Mouse (Mus musculus) intestine, postnatal 0 days (tissue): ENCODE data around the gene Apold1. TPM values are rescaled to one million over a fixed set of nuclear protein-coding genes. Genes with fewer than 3 reads are reported as not detected.

Experiments
- ATAC-seq: fragments of 200-750 bp; cut with Nextera tagmentation; 2 replicates; pipeline ENCODE4 v1.8.0; 2017; ENCODE audit warnings: mild to moderate bottlenecking, moderate TSS enrichment, moderate library complexity
- H3K27ac ChIP-seq: fragments of 300-500 bp; sonication (generic); 2 replicates; pipeline ENCODE4 v1.5.1; 2014; ENCODE audit warnings: mild to moderate bottlenecking, low read depth, low read length, moderate library complexity
- H3K27me3 ChIP-seq: fragments of 300-500 bp; sonication (generic); replicated peaks from 2 replicates; pipeline ENCODE4 v1.6.1; 2014; ENCODE audit warnings: low read length, mixed read lengths; ENCODE audit not compliant: control insufficient read depth, insufficient read depth
- H3K36me3 ChIP-seq: fragments of 300-500 bp; sonication (generic); 2 replicates; pipeline ENCODE4 v1.6.1; 2014; ENCODE audit warnings: mild to moderate bottlenecking, moderate library complexity; ENCODE audit not compliant: control insufficient read depth, insufficient read depth
- H3K4me1 ChIP-seq: fragments of 300-500 bp; sonication (generic); replicated peaks from 2 replicates; pipeline ENCODE4 v1.6.1; 2014; ENCODE audit warnings: antibody characterized with exemption, low read length, mixed read lengths; ENCODE audit not compliant: control insufficient read depth, insufficient read depth
- H3K4me2 ChIP-seq: fragments of 300-500 bp; sonication (generic); replicated peaks from 2 replicates; pipeline ENCODE4 v1.6.1; 2014; ENCODE audit warnings: low read depth, mild to moderate bottlenecking, moderate library complexity
- H3K4me3 ChIP-seq: fragments of 300-500 bp; sonication (generic); 2 replicates; pipeline ENCODE4 v1.5.1; 2014; ENCODE audit warnings: low read depth, low read length
- H3K9ac ChIP-seq: fragments of 300-500 bp; sonication (generic); 2 replicates; pipeline ENCODE4 v1.6.1; 2014; ENCODE audit warnings: mild to moderate bottlenecking, low read depth, low read length
- H3K9me3 ChIP-seq: fragments of 300-500 bp; sonication (generic); 2 replicates; pipeline ENCODE4 v1.6.1; 2016; ENCODE audit warnings: mixed run types; ENCODE audit not compliant: control insufficient read depth
- CTCF ChIP-seq: sonication (generic); IDR thresholded peaks from 2 replicates; pipeline ENCODE4 v1.5.1; 2016; ENCODE audit warnings: low read depth, mild to moderate bottlenecking, control low read depth, antibody characterized with exemption, moderate library complexity
- WGBS: fragments of 180-500 bp; shearing (Covaris S2); extraction: QIAGEN DNeasy Blood & Tissue Kit; methylation state at CpG from one replicate; pipeline ENCODE4 v1.1.7; 2014; 5-methylcytosine and 5-hydroxymethylcytosine counted together
- polyA plus RNA-seq: library from polyadenylated mRNA; unstranded; fragments of >200 nt; fragmentation: Nextera tagmentation; extraction: Ambion mirVana; gene quantifications from 2 replicates; pipeline ENCODE4 v1.2.1, GENCODE M21; 2015

The Apold1 gene
- polyA plus RNA-seq, 1 experiment from 2014 or later = 2.2 TPM

DNA sequence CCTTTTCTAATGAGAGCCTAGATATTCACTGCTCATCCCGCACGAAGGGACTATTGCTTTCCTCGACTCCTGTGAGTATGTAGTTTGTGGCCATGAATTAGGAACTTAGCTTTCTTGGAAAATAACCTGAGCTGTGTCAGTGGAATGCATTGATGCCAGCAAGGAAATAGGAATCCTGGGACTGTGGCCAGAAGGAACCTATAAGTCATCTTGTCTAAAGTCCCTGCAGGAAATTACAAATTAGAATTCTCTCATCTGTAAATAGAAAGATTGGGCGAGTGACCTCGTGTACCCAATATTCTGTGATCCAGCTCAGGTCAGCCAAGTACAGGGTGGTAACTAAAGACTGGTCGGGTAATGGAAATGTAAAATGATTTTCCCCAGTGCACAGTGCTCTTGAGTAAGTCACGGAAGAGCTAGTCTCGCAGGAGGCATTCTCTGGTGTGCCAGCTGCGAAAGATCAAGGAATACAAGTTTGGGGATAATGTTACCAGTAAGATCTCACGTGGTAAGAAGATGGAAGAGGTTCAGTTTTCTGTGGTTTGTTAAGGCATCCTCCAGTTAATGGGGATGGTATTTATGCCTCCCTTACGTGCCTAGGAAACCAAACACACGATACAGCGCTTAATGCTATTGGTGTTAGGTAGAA lies 37.6 kb upstream of the Apold1 start:
- Histone ChIP-seq H3K9me3 (no peaks in the 10 kb centered on the region), H3K4me3 (no peak overlapping the region), H3K4me2 (no peak overlapping the region), H3K4me1 (0 out of 2 replicates have a peak, but pooled peaks cover 2% of the 10 kb centered on the region), H3K36me3 (0 out of 2 replicates have a peak, but pooled peaks cover 7% of the 10 kb centered on the region), H3K27me3 (no peaks in the 10 kb centered on the region), H3K27ac (no peak overlapping the region), H3K9ac (no peak overlapping the region)
- no peak for TF ChIP-seq CTCF
- no peak for ATAC-seq
- 81% methylated on average over 13 of the region's 13 CpGs for WGBS

DNA sequence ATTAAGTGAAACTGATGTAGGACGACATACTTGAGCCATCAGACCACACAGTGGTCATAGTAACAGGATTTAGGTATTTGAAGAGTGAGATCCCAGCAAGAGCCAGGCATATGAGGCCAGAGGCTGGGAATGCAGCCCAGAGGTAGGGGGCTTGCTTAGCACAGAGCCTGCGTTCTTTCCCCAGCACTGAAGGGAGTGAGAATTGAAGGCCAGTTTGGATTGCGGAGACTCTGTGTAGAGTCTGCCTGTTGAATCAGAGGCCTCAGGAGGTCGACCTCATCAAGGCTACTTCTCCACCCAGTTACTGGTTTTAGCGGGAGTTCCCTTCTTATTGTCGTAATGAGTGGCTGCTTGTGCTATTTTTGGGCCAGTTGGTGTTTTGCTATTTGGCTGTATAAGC lies 35.5 kb upstream of the Apold1 start:
- no peak overlapping the region for H3K27ac ChIP-seq
- no peak for TF ChIP-seq CTCF
- WGBS = 60% methylated on average over 6 of the region's 6 CpGs
- H3K4me2 ChIP-seq = no peak overlapping the region
- H3K27me3 ChIP-seq = no peaks in the 10 kb centered on the region
- peaks cover 7% of the 10 kb centered on the region; the same call in 1 of the 2 replicates for H3K36me3 ChIP-seq
- no peak overlapping the region for H3K4me3 ChIP-seq
- ATAC-seq = no peak
- no peaks in the 10 kb centered on the region for H3K9me3 ChIP-seq
- no peak overlapping the region for H3K9ac ChIP-seq
- H3K4me1 ChIP-seq = 0 out of 2 replicates have a peak, but pooled peaks cover 2% of the 10 kb centered on the region

DNA sequence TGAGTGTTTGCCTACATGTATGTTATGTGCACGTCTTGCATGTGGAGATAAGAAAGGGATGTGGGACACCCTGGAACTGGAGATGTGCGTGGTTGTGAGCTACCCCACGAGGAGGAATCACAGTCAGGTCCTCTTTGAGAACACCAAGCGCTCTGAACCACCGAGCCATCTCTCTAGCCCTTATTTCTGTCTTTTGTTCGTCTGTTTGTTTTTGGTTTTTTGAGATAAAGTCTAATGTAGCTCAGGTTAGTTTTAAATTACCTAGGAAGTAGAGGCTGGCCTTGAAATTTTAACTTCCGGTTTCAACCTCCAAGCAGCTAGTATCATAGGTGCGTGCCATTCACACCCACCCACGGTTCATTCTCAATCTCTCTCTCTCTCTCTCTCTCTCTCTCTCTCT lies 34.7 kb upstream of the Apold1 start:
- 0 out of 2 replicates have a peak, but pooled peaks cover 2% of the 10 kb centered on the region for H3K4me1 ChIP-seq
- no peaks in the 10 kb centered on the region for H3K27me3 ChIP-seq
- no peak overlapping the region for H3K27ac ChIP-seq
- H3K36me3 ChIP-seq = no peaks in the 10 kb centered on the region; the same call in 1 of the 2 replicates
- no peaks in the 10 kb centered on the region for H3K9me3 ChIP-seq
- H3K4me2 ChIP-seq = no peak overlapping the region; the same call in 1 of the 2 replicates
- no peak overlapping the region for H3K4me3 ChIP-seq
- no peak for ATAC-seq
- 73% methylated on average over 9 of the region's 9 CpGs for WGBS
- no peak for TF ChIP-seq CTCF
- no peak overlapping the region for H3K9ac ChIP-seq

GRCm38 (mm10) chr6:134947311-134948087 lies 34.0 kb upstream of the Apold1 start:
- WGBS = 48% methylated on average over 13 of the region's 13 CpGs
- no peak for ATAC-seq
- TF ChIP-seq CTCF = peak; percentile 77
- no peaks in the 10 kb centered on the region for H3K27me3 ChIP-seq
- no peak overlapping the region for H3K4me3 ChIP-seq
- no peak overlapping the region for H3K9ac ChIP-seq
- H3K27ac ChIP-seq = no peak overlapping the region
- H3K4me2 ChIP-seq = no peak overlapping the region; the same call in 1 of the 2 replicates
- no peaks in the 10 kb centered on the region for H3K4me1 ChIP-seq
- H3K36me3 ChIP-seq = no peaks in the 10 kb centered on the region; the same call in 1 of the 2 replicates
- no peaks in the 10 kb centered on the region for H3K9me3 ChIP-seq

DNA sequence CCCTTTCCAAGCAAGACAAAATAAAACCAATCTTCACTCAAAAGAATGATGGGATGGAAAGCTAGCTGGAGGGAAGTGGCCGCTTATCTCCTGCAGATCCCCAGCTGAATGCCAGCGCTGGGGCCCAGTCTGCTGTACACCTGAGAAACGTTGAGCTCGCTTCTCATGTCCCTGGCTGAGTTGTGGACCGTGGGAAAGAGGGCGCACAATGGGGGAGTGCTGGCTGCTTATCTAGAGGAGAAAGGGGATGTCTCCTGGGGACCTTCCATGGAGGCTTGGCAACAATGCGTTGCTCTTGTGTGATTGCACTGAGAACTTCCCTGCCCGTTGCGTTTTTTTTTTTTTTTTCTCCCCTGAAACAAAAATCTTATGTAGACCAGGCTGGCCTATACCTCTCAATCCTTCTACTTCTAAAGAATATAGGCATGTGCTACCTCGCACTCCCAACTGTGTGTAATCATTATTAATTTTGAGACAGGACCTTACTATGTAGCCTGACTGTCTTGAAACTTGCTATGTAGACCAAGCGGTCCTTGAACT lies 32.9 kb upstream of the Apold1 start:
- ATAC-seq = no peak
- Histone ChIP-seq H3K4me1 (no peaks in the 10 kb centered on the region), H3K4me2 (no peak overlapping the region), H3K9me3 (no peaks in the 10 kb centered on the region), H3K4me3 (no peak overlapping the region), H3K9ac (no peak overlapping the region), H3K36me3 (no peaks in the 10 kb centered on the region; the same call in 1 of the 2 replicates), H3K27ac (no peak overlapping the region), H3K27me3 (no peaks in the 10 kb centered on the region)
- WGBS = 63% methylated on average over 11 of the region's 11 CpGs
- no peak for TF ChIP-seq CTCF

DNA sequence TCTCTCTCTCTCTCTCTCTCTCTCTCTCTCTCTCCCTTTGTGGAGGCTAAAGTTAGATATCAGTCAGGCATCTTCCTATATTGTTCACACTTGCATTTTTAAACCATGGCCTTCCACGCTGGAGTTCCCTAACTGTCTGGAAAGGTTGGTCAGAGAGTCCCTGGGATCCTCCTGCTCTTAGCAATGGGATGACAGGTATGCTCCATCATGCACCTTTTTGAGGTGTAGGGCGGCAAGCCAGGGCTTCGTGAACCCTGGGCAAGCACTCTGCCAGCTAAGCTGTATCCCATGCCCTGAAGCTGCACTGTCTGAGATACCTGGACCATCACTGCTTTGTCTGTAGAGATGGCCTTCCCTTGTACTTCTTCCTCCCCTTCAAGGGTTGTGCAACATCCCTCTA lies 32.3 kb upstream of the Apold1 start:
- H3K36me3 ChIP-seq = no peaks in the 10 kb centered on the region; the same call in 1 of the 2 replicates
- H3K9ac ChIP-seq = no peak overlapping the region
- no peak for TF ChIP-seq CTCF
- 98% methylated on average over 3 of the region's 3 CpGs for WGBS
- H3K4me1 ChIP-seq = no peaks in the 10 kb centered on the region
- H3K27me3 ChIP-seq = no peaks in the 10 kb centered on the region
- H3K9me3 ChIP-seq = no peaks in the 10 kb centered on the region
- H3K4me3 ChIP-seq = no peak overlapping the region
- no peak overlapping the region for H3K4me2 ChIP-seq
- no peak overlapping the region for H3K27ac ChIP-seq
- ATAC-seq = no peak
